Mouse (Mus musculus) CH12.LX (cell line): ENCODE data around the gene Xrcc4.

Experiments
- BHLHE40 ChIP-seq: IDR thresholded peaks from 2 replicates; pipeline ENCODE4 v1.6.1; 2011; ENCODE audit warnings: mild to moderate bottlenecking, low read depth, low read length, improper control_type of control experiment
- CHD2 ChIP-seq: IDR thresholded peaks from 2 replicates; pipeline ENCODE4 v1.6.1; 2011; ENCODE audit warnings: low read length, improper control_type of control experiment
- CTCF ChIP-seq, 2 experiments: IDR thresholded peaks in 1 of 2; conservative IDR thresholded peaks in 1 of 2; 2 replicates each; pipeline ENCODE4 v1.5.1; 2011 to 2012; ENCODE audit warnings: low read depth in 2 of 2, low read length in 2 of 2, improper control_type of control experiment in 1 of 2, inconsistent platforms in 1 of 2, mild to moderate bottlenecking in 1 of 2, moderate library complexity in 1 of 2
- E2F4 ChIP-seq: IDR thresholded peaks from 2 replicates; pipeline ENCODE4 v1.6.1; 2011; ENCODE audit warnings: low read depth, low read length, improper control_type of control experiment; ENCODE audit not compliant: insufficient replicate concordance
- HCFC1 ChIP-seq: IDR thresholded peaks from 2 replicates; pipeline ENCODE4 v1.6.1; 2012; ENCODE audit warnings: low read depth, mild to moderate bottlenecking, inconsistent platforms, low read length, improper control_type of control experiment
- JUND ChIP-seq: conservative IDR thresholded peaks from 2 replicates; pipeline ENCODE4 v1.6.1; 2011; ENCODE audit warnings: low read depth, low read length, improper control_type of control experiment
- MXI1 ChIP-seq: IDR thresholded peaks from 2 replicates; pipeline ENCODE4 v1.6.1; 2011; ENCODE audit warnings: mild to moderate bottlenecking, low read depth, low read length, improper control_type of control experiment
- MYC ChIP-seq: IDR thresholded peaks from 2 replicates; pipeline ENCODE4 v1.6.1; 2011; ENCODE audit warnings: low read depth, mild to moderate bottlenecking, improper control_type of control experiment, low read length
- POLR2A ChIP-seq: IDR thresholded peaks from 2 replicates; pipeline ENCODE4 v1.6.1; 2011; ENCODE audit warnings: low read depth, mild to moderate bottlenecking, improper control_type of control experiment, low read length
- SIN3A ChIP-seq: IDR thresholded peaks from 2 replicates; pipeline ENCODE4 v1.6.1; 2012; ENCODE audit warnings: low read length, improper control_type of control experiment, inconsistent platforms
- TBP ChIP-seq: conservative IDR thresholded peaks from 2 replicates; pipeline ENCODE4 v1.6.1; 2011; ENCODE audit warnings: low read depth, low read length, improper control_type of control experiment
- ZMIZ1 ChIP-seq: IDR thresholded peaks from 2 replicates; pipeline ENCODE4 v1.6.1; 2012; ENCODE audit warnings: low read depth, mild to moderate bottlenecking, inconsistent platforms, low read length, improper control_type of control experiment

GRCm38 (mm10) chr13:90012198-90012597 is 77.2 kb downstream of the Xrcc4 start:
- TF ChIP-seq POLR2A (no peak), MYC (no peak), MXI1 (no peak), BHLHE40 (no peak), E2F4 (no peak), CTCF (conservative IDR thresholded peaks at IDR 0.05 in 1 of 2, IDR thresholded peaks at IDR 0.05 in 1 of 2; ENCODE audit: low read depth in 2 of 2, low read length in 2 of 2) (no peak), TBP (no peak), JUND (no peak), SIN3A (no peak), HCFC1 (no peak), CHD2 (no peak), ZMIZ1 (no peak)
